Mouse (Mus musculus): Measurements from ENCODE around the gene Rbpj. TPM values are rescaled to one million over a fixed set of nuclear protein-coding genes. Genes with fewer than 3 reads are reported as not detected.

The Rbpj gene
- total and polyA plus RNA-seq, 3 experiments = 40.5 to 62.8 (median 61.3) TPM

DNA sequence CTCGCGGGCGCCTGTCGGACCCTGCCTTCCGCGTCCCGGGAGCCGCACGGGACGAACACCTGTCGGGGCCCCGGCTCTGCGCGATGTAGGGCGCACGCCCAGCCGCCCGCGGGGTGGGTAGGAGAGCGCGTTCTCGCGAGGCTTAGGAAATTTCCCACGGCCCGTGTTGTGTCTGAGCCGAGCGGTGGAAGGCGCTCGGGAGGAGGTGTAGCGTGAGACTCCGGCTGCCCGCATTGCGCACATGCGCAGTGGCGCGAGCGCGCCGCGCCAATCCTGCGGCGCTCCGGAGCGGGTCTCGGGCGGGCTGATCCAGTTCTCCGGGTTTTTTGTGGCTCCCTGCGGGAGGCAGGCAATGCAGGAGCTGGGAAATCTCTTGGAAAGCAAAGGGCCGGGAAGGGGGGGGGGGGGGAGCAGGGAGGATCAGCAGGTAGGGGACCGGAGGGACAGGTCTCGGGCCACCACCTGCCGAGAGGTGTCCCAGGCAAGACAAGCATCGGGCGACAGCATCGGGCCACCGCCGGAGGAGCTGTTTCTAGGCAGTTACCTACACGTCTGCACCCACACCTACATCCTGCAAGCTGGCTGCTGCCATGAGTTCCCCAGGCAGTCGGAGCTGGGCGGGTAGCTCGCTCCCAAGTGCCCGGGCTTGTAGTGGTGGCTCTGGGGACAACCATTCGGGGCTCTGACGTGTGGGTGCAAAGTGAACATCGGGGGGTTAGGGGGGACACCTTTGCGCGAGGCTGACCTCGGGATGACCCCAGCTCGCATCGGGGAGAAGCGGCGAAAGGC is 123.4 kb downstream of the Rbpj start:
- dilution Hi-C loops (cut with MboI; ENCODE audit: extremely low pct_ligation_motif_present, extremely low pct_unique_long_range_greater_than_20kb, low sequenced_read_pairs) = no loop called here
- Histone ChIP-seq H3K4me3 (replicated peaks in 1 of 3; ENCODE audit: low read depth in 2 of 3, low read length in 2 of 3, poor library complexity in 1 of 3) (peak overlapping the region; percentile 86 to 93 (median 87)), H3K4me1 (ENCODE audit: control insufficient read depth in 1 of 2, insufficient read depth in 2 of 2) (peaks cover 8 to 37% of the 10 kb centered on the region in 2 experiments), H3K9me3 (replicated peaks; ENCODE audit: low read length) (no peaks in the 10 kb centered on the region), H3K27me3 (replicated peaks) (no peaks in the 10 kb centered on the region), H3K27ac (ENCODE audit: insufficient read depth, low read depth) (peak overlapping the region; percentile 85), H3K4me2 (ENCODE audit: insufficient read depth, low read depth, poor library complexity, severe bottlenecking) (peak overlapping the region; percentile 18), H3K36me3 (replicated peaks in 1 of 2; ENCODE audit: control insufficient read depth in 1 of 2, insufficient read depth in 1 of 2, low read length in 1 of 2) (no peaks in the 10 kb centered on the region), H3K9ac (ENCODE audit: insufficient read depth, low read depth) (peak overlapping the region; percentile 95), H3K79me2 (replicated peaks; ENCODE audit: control insufficient read depth, extremely low read depth, insufficient read depth, poor library complexity, severe bottlenecking) (peaks cover 31% of the 10 kb centered on the region)
- in situ Hi-C loops (cut with MboI; ENCODE audit: low pct_ligation_motif_present, low pct_unique_long_range_greater_than_20kb, low sequenced_read_pairs) = no loop called here
- DNase-seq (ENCODE audit: extremely low read depth) = peak; percentile 94
- TF ChIP-seq CHD2 (IDR thresholded peaks at IDR 0.05; ENCODE audit: low read length) = peak; percentile 98
- TF ChIP-seq ZMIZ1 (IDR thresholded peaks at IDR 0.05; ENCODE audit: low read depth, low read length) = peak; percentile 88
- TF ChIP-seq PAX5 (IDR thresholded peaks at IDR 0.05; ENCODE audit: low read length) = no peak
- peak; percentile 59; the same call in 1 of the 2 replicates for TF ChIP-seq IRF4 (IDR thresholded peaks at IDR 0.05; ENCODE audit: low read depth, low read length)
- no peak for TF ChIP-seq ZKSCAN1 (IDR thresholded peaks at IDR 0.05; ENCODE audit: borderline replicate concordance, low read depth, low read length)
- TF ChIP-seq MXI1 (IDR thresholded peaks at IDR 0.05; ENCODE audit: low read depth, low read length) = peak; percentile 59
- 0 out of 2 replicates have a peak, but pooled peaks have one; percentile 9 for TF ChIP-seq SMC3 (IDR thresholded peaks at IDR 0.05; ENCODE audit: low read depth, low read length)
- TF ChIP-seq HCFC1 (IDR thresholded peaks at IDR 0.05; ENCODE audit: low read depth, low read length) = no peak; the same call in 1 of the 2 replicates
- peak; percentile 64; the same call in 1 of the 2 replicates for TF ChIP-seq RCOR1 (conservative IDR thresholded peaks at IDR 0.05; ENCODE audit: low read depth, low read length)
- peak; percentile 65; the same call in 1 of the 2 replicates for TF ChIP-seq SIN3A (IDR thresholded peaks at IDR 0.05; ENCODE audit: low read length)
- TF ChIP-seq GABPA (IDR thresholded peaks at IDR 0.05; ENCODE audit: insufficient replicate concordance, low read depth, low read length) = no peak
- peak; percentile 72; the same call in 1 of the 2 replicates for TF ChIP-seq TCF12 (IDR thresholded peaks at IDR 0.05; ENCODE audit: low read depth, low read length)
- no peak for TF ChIP-seq ZC3H11A (IDR thresholded peaks at IDR 0.05; ENCODE audit: low read depth, low read length)
- 0 out of 2 replicates have a peak, but pooled peaks have one; percentile 25 for TF ChIP-seq CHD1 (IDR thresholded peaks at IDR 0.05; ENCODE audit: low read depth, low read length)
- TF ChIP-seq USF1 (IDR thresholded peaks at IDR 0.05; ENCODE audit: low read depth, low read length) = no peak
- TF ChIP-seq NRF1 (IDR thresholded peaks at IDR 0.05; ENCODE audit: low read depth, low read length) = peak; percentile 89
- peak; percentile 30; the same call in 1 of the 2 replicates for TF ChIP-seq MEF2A (IDR thresholded peaks at IDR 0.05; ENCODE audit: borderline replicate concordance, low read depth, low read length)
- peak; percentile 93 for TF ChIP-seq BHLHE40 (IDR thresholded peaks at IDR 0.05; ENCODE audit: low read depth, low read length)
- 0 out of 2 replicates have a peak, but pooled peaks have one; percentile 55 for TF ChIP-seq E2F4 (IDR thresholded peaks at IDR 0.05; ENCODE audit: insufficient replicate concordance, low read depth, low read length)
- peak; percentile 14 for TF ChIP-seq RAD21 (IDR thresholded peaks at IDR 0.05; ENCODE audit: low read depth, low read length)
- 0 out of 4 replicates have a peak, but pooled peaks of 1 of the 2 experiments have one; percentile 0 for TF ChIP-seq CTCF (conservative IDR thresholded peaks at IDR 0.05 in 1 of 2, IDR thresholded peaks at IDR 0.05 in 1 of 2; ENCODE audit: low read depth in 2 of 2, low read length in 2 of 2)
- TF ChIP-seq JUN (IDR thresholded peaks at IDR 0.05; ENCODE audit: insufficient read depth, low read depth, low read length) = no peak
- TF ChIP-seq KAT2A (IDR thresholded peaks at IDR 0.05; ENCODE audit: insufficient replicate concordance, low read length) = no peak
- TF ChIP-seq USF2 (conservative IDR thresholded peaks at IDR 0.05; ENCODE audit: low read depth, low read length) = no peak
- no peak; the same call in 1 of the 2 replicates for TF ChIP-seq MAZ (IDR thresholded peaks at IDR 0.05; ENCODE audit: low read depth, low read length)
- TF ChIP-seq JUND (conservative IDR thresholded peaks at IDR 0.05; ENCODE audit: low read depth, low read length) = no peak
- TF ChIP-seq ELF1 (IDR thresholded peaks at IDR 0.05; ENCODE audit: low read depth, low read length) = peak; percentile 55; the same call in 1 of the 2 replicates
- no peak; the same call in 1 of the 2 replicates for TF ChIP-seq POLR2AphosphoS2 (IDR thresholded peaks at IDR 0.05; ENCODE audit: low read depth, low read length)
- TF ChIP-seq ZNF384 (IDR thresholded peaks at IDR 0.05; ENCODE audit: low read depth, low read length) = no peak
- TF ChIP-seq TBP (conservative IDR thresholded peaks at IDR 0.05; ENCODE audit: low read depth, low read length) = no peak
- no peak for TF ChIP-seq EP300 (IDR thresholded peaks at IDR 0.05; ENCODE audit: low read length)
- TF ChIP-seq UBTF (IDR thresholded peaks at IDR 0.05; ENCODE audit: low read depth, low read length) = 0 out of 2 replicates have a peak, but pooled peaks have one; percentile 5
- TF ChIP-seq MYC (IDR thresholded peaks at IDR 0.05; ENCODE audit: low read depth, low read length) = peak; percentile 27; the same call in 1 of the 2 replicates
- TF ChIP-seq NELFE (IDR thresholded peaks at IDR 0.05; ENCODE audit: low read depth, low read length) = peak; percentile 55
- TF ChIP-seq ETS1 (conservative IDR thresholded peaks at IDR 0.05; ENCODE audit: low read depth, low read length) = 0 out of 2 replicates have a peak, but pooled peaks have one; percentile 7
- peak; percentile 61; the same call in 1 of the 2 replicates for TF ChIP-seq MAX (IDR thresholded peaks at IDR 0.05; ENCODE audit: low read length)
- peak; percentile 78 for TF ChIP-seq POLR2A (IDR thresholded peaks at IDR 0.05; ENCODE audit: low read depth, low read length)
